Mouse (Mus musculus): ENCODE data around the gene Hdac10. TPM values are rescaled to one million over a fixed set of nuclear protein-coding genes. Genes with fewer than 3 reads are reported as not detected.

The Hdac10 gene
- total and polyA plus RNA-seq, 3 experiments: 23.3 to 26.6 TPM; not detected in 1

DNA sequence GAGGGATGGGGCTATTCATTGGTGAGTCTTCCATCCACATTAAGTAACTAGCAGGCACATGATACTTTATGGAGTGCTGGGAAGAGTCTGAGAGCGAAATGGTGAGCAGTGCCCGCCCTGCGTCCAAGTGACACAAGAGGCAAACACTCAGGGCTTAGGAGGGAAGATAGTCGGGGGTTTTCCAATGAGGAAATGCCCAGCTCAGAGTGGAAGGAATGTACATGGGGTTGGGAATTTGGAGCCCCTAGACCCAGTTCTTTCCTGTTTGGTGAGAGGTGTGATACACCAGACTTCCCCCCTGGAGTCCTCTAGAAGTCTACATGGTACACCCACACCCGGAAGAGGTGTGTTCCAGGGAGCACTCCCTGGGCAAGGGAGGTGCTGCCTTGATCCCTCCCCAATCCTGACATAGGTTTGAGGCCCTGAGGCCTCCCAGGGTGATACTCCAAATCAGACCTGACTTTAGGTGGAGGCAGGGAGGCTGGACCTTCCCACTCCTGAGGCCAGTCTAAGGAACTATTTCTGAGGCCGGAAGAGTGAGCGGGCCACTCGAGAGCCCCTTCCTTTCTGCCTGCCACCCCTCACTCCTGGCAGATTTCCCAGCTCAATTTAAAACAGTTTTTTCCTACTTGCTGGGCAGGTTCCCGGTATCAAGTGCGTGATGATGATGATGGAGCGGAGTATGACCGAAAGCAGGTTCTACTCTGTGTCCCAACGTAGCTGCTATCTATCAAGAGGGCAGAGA is 47.1 kb upstream of the Hdac10 start:
- H3K27ac ChIP-seq (ENCODE audit: control insufficient read depth, low read depth, low read length): no peak overlapping the region
- H3K4me1 ChIP-seq (ENCODE audit: control insufficient read depth in 1 of 2, insufficient read depth in 2 of 2, low read length in 2 of 2): peaks cover 4 to 16% of the 10 kb centered on the region in 2 experiments; a peak in 3 of 4 replicates
- TF ChIP-seq CHD2 (IDR thresholded peaks at IDR 0.05; ENCODE audit: low read length) (no peak), MAZ (IDR thresholded peaks at IDR 0.05; ENCODE audit: low read depth, low read length) (no peak), ZC3H11A (IDR thresholded peaks at IDR 0.05; ENCODE audit: low read depth, low read length) (no peak)
- no peak overlapping the region for H3K9ac ChIP-seq (ENCODE audit: control insufficient read depth, low read depth, low read length, poor library complexity, severe bottlenecking)
- DNase-seq (ENCODE audit: low read depth, low spot score): no peak
- no peaks in the 10 kb centered on the region for H3K27me3 ChIP-seq (ENCODE audit: control insufficient read depth in 1 of 2, insufficient read depth in 2 of 2, low read length in 2 of 2)
- no peaks in the 10 kb centered on the region for H3K9me3 ChIP-seq (replicated peaks; ENCODE audit: insufficient read depth, low read length)
- H3K79me2 ChIP-seq (ENCODE audit: control insufficient read depth, insufficient read depth, low read length, poor library complexity): no peaks in the 10 kb centered on the region
- H3K36me3 ChIP-seq (ENCODE audit: control insufficient read depth in 1 of 2, insufficient read depth in 2 of 2, low read length in 2 of 2): peaks cover 0 to 11% of the 10 kb centered on the region in 2 experiments; a peak in 2 of 4 replicates
- H3K4me3 ChIP-seq (ENCODE audit: control insufficient read depth in 1 of 2, insufficient read depth in 1 of 2, low read depth in 2 of 2, low read length in 2 of 2): no peak overlapping the region

DNA sequence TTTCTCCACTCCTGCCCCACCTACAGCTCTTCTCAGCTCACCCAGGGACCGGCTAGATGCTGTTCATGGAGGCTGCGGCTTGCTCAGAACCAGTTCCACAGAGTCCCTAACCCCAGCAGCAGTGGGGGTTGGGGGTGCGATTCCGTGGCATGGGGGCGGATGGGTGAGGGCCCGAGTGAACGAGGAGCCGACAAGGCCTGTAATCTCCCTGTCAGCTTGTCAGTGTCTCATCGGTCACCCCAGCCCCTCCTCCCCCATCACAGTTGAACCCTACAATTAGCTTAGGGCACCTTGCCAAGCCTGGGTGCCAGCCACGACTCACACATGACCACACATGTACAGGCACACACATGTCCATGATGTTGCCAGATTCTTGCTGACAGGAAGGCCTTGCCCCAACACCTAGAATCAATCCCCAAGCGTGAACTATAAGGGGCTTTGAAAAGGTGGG is 46.4 kb upstream of the Hdac10 start:
- Histone ChIP-seq H3K4me3 (ENCODE audit: control insufficient read depth in 1 of 2, insufficient read depth in 1 of 2, low read depth in 2 of 2, low read length in 2 of 2) (no peak overlapping the region), H3K36me3 (ENCODE audit: control insufficient read depth in 1 of 2, insufficient read depth in 2 of 2, low read length in 2 of 2) (peaks cover 0 to 11% of the 10 kb centered on the region in 2 experiments; a peak in 2 of 4 replicates), H3K27me3 (ENCODE audit: control insufficient read depth in 1 of 2, insufficient read depth in 2 of 2, low read length in 2 of 2) (no peaks in the 10 kb centered on the region), H3K79me2 (ENCODE audit: control insufficient read depth, insufficient read depth, low read length, poor library complexity) (no peaks in the 10 kb centered on the region), H3K4me1 (ENCODE audit: control insufficient read depth in 1 of 2, insufficient read depth in 2 of 2, low read length in 2 of 2) (peaks cover 4 to 18% of the 10 kb centered on the region in 2 experiments; a peak in 3 of 4 replicates), H3K27ac (ENCODE audit: control insufficient read depth, low read depth, low read length) (no peak overlapping the region), H3K9ac (ENCODE audit: control insufficient read depth, low read depth, low read length, poor library complexity, severe bottlenecking) (no peak overlapping the region), H3K9me3 (replicated peaks; ENCODE audit: insufficient read depth, low read length) (no peaks in the 10 kb centered on the region)
- DNase-seq (ENCODE audit: low read depth, low spot score): no peak
- no peak for TF ChIP-seq TBP (IDR thresholded peaks at IDR 0.05; ENCODE audit: low read depth, low read length)
- TF ChIP-seq MEF2A (IDR thresholded peaks at IDR 0.05; ENCODE audit: extremely low read depth, insufficient replicate concordance, low read depth, low read length, poor library complexity, severe bottlenecking): no peak
- TF ChIP-seq JUND (IDR thresholded peaks at IDR 0.05; ENCODE audit: low read depth, low read length): no peak
- TF ChIP-seq BHLHE40 (IDR thresholded peaks at IDR 0.05; ENCODE audit: borderline replicate concordance, low read depth, low read length): no peak
- no peak for TF ChIP-seq CHD2 (IDR thresholded peaks at IDR 0.05; ENCODE audit: low read length)
- TF ChIP-seq RAD21 (IDR thresholded peaks at IDR 0.05; ENCODE audit: low read depth, low read length): no peak
- no peak for TF ChIP-seq ELF1 (IDR thresholded peaks at IDR 0.05; ENCODE audit: low read depth, low read length)
- no peak for TF ChIP-seq MXI1 (IDR thresholded peaks at IDR 0.05; ENCODE audit: low read depth, low read length)

GRCm38 (mm10) chr15:89173906-89174214 is 45.4 kb upstream of the Hdac10 start:
- no peaks in the 10 kb centered on the region for H3K79me2 ChIP-seq (ENCODE audit: control insufficient read depth, insufficient read depth, low read length, poor library complexity)
- H3K4me1 ChIP-seq (ENCODE audit: control insufficient read depth in 1 of 2, insufficient read depth in 2 of 2, low read length in 2 of 2): peaks cover 4 to 18% of the 10 kb centered on the region in 2 experiments; a peak in 3 of 4 replicates
- H3K9ac ChIP-seq (ENCODE audit: control insufficient read depth, low read depth, low read length, poor library complexity, severe bottlenecking): no peak overlapping the region
- H3K9me3 ChIP-seq (replicated peaks; ENCODE audit: insufficient read depth, low read length): no peaks in the 10 kb centered on the region
- no peak for DNase-seq (ENCODE audit: low read depth, low spot score)
- H3K27ac ChIP-seq (ENCODE audit: control insufficient read depth, low read depth, low read length): no peak overlapping the region
- TF ChIP-seq ZNF384 (IDR thresholded peaks at IDR 0.05; ENCODE audit: low read depth, low read length) (no peak), ZMIZ1 (IDR thresholded peaks at IDR 0.05; ENCODE audit: low read depth, low read length) (no peak), POLR2A (IDR thresholded peaks at IDR 0.05; ENCODE audit: control insufficient read depth in 1 of 2, insufficient read depth in 1 of 2, low read depth in 1 of 2, low read length in 2 of 2, poor library complexity in 1 of 2) (no peak), BHLHE40 (IDR thresholded peaks at IDR 0.05; ENCODE audit: borderline replicate concordance, low read depth, low read length) (no peak), SIN3A (IDR thresholded peaks at IDR 0.05; ENCODE audit: low read length) (no peak), RAD21 (IDR thresholded peaks at IDR 0.05; ENCODE audit: low read depth, low read length) (no peak), NRF1 (IDR thresholded peaks at IDR 0.05; ENCODE audit: insufficient read depth, low read depth, low read length, poor library complexity, severe bottlenecking) (no peak), TAL1 (IDR thresholded peaks at IDR 0.05; ENCODE audit: low read length) (no peak), JUND (IDR thresholded peaks at IDR 0.05; ENCODE audit: low read depth, low read length) (no peak), TBP (IDR thresholded peaks at IDR 0.05; ENCODE audit: low read depth, low read length) (no peak), UBTF (IDR thresholded peaks at IDR 0.05; ENCODE audit: borderline replicate concordance, insufficient read depth, low read depth, low read length) (no peak), SMC3 (IDR thresholded peaks at IDR 0.05; ENCODE audit: low read depth, low read length) (no peak)
- peaks cover 0 to 11% of the 10 kb centered on the region in 2 experiments; a peak in 2 of 4 replicates for H3K36me3 ChIP-seq (ENCODE audit: control insufficient read depth in 1 of 2, insufficient read depth in 2 of 2, low read length in 2 of 2)
- no peak overlapping the region for H3K4me3 ChIP-seq (ENCODE audit: control insufficient read depth in 1 of 2, insufficient read depth in 1 of 2, low read depth in 2 of 2, low read length in 2 of 2)
- no peaks in the 10 kb centered on the region for H3K27me3 ChIP-seq (ENCODE audit: control insufficient read depth in 1 of 2, insufficient read depth in 2 of 2, low read length in 2 of 2)
